Mouse (Mus musculus): ENCODE measurements around the gene Fam221a. TPM values are rescaled to one million over a fixed set of nuclear protein-coding genes. Genes with fewer than 3 reads are reported as not detected.

Gene Fam221a
- total and polyA plus RNA-seq, 2 experiments: 0.17 to 0.83 TPM

DNA sequence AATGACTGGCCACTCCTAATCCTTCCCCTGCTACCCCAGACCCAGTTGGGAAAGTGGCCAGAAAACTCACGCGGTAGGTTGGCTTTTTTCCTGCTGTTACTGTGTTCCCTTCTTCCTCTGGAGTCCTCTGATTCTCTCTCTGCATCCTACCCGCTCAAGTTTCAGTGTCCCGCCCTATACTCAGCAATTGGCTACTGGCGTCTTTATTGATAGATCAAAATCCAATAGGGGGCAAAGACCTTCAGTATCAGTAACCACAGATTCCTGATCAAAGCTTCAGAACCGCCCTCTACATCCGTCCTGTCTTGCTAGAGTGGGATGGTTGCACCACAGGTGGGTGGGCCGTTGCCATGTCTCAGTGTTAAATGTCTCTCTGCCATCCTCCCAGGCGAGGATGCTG, 29.0 kb upstream of the Fam221a start:
- WGBS: 72% methylated on average over 9 of the region's 9 CpGs
- Histone ChIP-seq H3K4me3 (ENCODE audit: insufficient read depth, low read depth, low read length) (no peak overlapping the region), H3K27ac (replicated peaks; ENCODE audit: insufficient read depth, low read depth, low read length) (no peak overlapping the region), H3K4me1 (ENCODE audit: control insufficient read depth, insufficient read depth, low read length) (no peaks in the 10 kb centered on the region), H3K9ac (ENCODE audit: low read depth, low read length) (no peak overlapping the region), H3K27me3 (ENCODE audit: control insufficient read depth, insufficient read depth, low read length) (no peaks in the 10 kb centered on the region), H3K79me2 (ENCODE audit: control insufficient read depth, insufficient read depth, low read length) (no peaks in the 10 kb centered on the region), H3K36me3 (ENCODE audit: control insufficient read depth, insufficient read depth, low read length) (peaks cover 2% of the 10 kb centered on the region; the same call in 1 of the 2 replicates)
- TF ChIP-seq CTCF (IDR thresholded peaks at IDR 0.05; ENCODE audit: low read depth, low read length) (no peak), POLR2A (IDR thresholded peaks at IDR 0.05; ENCODE audit: extremely low read depth, insufficient read depth, low read length) (no peak)
- DNase-seq (ENCODE audit: extremely low read depth, low read depth, low spot score): no peak

DNA sequence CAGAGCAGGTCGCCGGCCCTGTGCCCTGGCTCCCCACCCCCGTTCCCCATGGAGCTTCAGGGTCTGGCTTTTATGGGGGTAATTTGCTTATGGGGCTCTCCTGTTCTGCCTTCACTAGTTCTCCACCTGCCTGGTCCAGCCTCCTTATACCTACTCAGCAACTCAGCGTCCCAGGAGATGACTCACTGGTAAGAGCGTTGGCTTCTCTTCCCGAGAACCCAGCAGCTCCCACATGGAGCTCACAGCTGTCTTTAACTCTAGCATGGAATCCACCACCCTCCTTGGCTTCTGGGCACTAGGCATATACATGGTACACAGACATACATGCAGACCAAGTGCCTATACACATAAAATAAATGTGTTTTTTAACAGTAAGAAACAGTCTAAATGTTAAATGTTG, 28.4 kb upstream of the Fam221a start:
- no peak overlapping the region for H3K27ac ChIP-seq (replicated peaks; ENCODE audit: insufficient read depth, low read depth, low read length)
- no peaks in the 10 kb centered on the region for H3K79me2 ChIP-seq (ENCODE audit: control insufficient read depth, insufficient read depth, low read length)
- TF ChIP-seq POLR2A (IDR thresholded peaks at IDR 0.05; ENCODE audit: extremely low read depth, insufficient read depth, low read length) (no peak), CTCF (IDR thresholded peaks at IDR 0.05; ENCODE audit: low read depth, low read length) (no peak)
- 76% methylated on average over 6 of the region's 6 CpGs for WGBS
- H3K27me3 ChIP-seq (ENCODE audit: control insufficient read depth, insufficient read depth, low read length): no peaks in the 10 kb centered on the region
- H3K4me3 ChIP-seq (ENCODE audit: insufficient read depth, low read depth, low read length): no peak overlapping the region
- H3K4me1 ChIP-seq (ENCODE audit: control insufficient read depth, insufficient read depth, low read length): no peaks in the 10 kb centered on the region
- H3K9ac ChIP-seq (ENCODE audit: low read depth, low read length): no peak overlapping the region
- no peak for DNase-seq (ENCODE audit: extremely low read depth, low read depth, low spot score)
- peaks cover 2% of the 10 kb centered on the region; the same call in 1 of the 2 replicates for H3K36me3 ChIP-seq (ENCODE audit: control insufficient read depth, insufficient read depth, low read length)

DNA sequence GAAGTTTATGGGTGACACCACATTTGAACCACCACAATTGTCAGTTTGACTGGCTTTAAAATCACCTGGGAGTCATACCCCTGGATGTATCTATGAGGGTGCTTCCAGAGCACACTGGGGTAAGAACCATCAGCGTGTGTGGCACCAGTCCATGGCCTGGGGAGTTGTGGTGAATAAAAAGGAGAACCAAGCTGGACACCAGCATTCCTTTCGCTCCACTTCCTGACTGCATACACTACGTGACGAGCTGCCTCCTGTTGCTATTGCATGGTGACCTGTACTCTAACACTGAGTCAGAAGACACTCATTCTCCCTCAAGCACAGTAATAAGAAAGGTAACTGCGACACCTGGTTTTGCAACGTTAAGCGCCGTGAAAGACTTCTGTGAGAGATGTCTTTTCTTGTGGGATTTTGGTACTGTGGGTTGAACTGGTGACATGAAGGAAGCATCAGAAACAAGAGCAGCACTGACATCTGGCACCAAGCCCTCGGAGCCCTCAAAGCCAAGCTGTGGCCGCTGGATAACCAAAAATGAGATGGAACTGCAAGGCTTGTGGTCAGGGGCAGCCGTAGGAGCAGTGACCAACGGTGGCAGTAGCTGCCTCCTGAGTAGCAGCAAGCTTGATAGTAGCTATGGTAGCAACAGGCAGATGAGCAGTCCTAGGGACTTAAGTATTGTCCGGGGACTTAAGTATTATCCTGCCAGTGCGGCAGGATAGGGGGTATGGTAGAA, 23.6 kb upstream of the Fam221a start:
- Histone ChIP-seq H3K4me3 (ENCODE audit: insufficient read depth, low read depth, low read length) (no peak overlapping the region), H3K27ac (replicated peaks; ENCODE audit: insufficient read depth, low read depth, low read length) (no peak overlapping the region), H3K79me2 (ENCODE audit: control insufficient read depth, insufficient read depth, low read length) (no peaks in the 10 kb centered on the region), H3K27me3 (ENCODE audit: control insufficient read depth, insufficient read depth, low read length) (no peaks in the 10 kb centered on the region), H3K36me3 (ENCODE audit: control insufficient read depth, insufficient read depth, low read length) (peaks cover 2% of the 10 kb centered on the region; the same call in 1 of the 2 replicates), H3K4me1 (ENCODE audit: control insufficient read depth, insufficient read depth, low read length) (no peaks in the 10 kb centered on the region), H3K9ac (ENCODE audit: low read depth, low read length) (no peak overlapping the region)
- TF ChIP-seq POLR2A (IDR thresholded peaks at IDR 0.05; ENCODE audit: extremely low read depth, insufficient read depth, low read length) (no peak), CTCF (IDR thresholded peaks at IDR 0.05; ENCODE audit: low read depth, low read length) (no peak)
- 81% methylated on average over 14 of the region's 14 CpGs for WGBS
- DNase-seq (ENCODE audit: extremely low read depth, low read depth, low spot score): no peak

DNA sequence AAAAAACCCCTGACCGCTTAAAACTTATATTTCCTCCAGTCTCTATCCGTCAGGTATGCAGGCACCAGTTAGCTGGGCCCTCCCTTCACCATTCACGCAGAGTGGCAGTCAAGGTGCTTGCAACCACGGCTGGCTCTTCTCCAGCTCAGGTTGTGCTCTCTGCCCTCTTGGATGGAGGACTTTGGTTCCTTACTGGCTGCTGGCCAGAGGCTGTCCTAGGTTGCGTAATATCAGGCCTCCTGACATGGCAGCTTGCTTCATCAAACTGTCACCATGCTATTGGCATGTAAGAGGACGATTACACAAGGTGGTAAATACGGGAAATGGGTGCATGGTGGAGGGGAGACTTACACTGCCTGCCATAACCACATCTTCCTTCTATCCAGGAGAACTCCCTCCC, 17.7 kb upstream of the Fam221a start:
- TF ChIP-seq POLR2A (IDR thresholded peaks at IDR 0.05; ENCODE audit: extremely low read depth, insufficient read depth, low read length) (no peak), CTCF (IDR thresholded peaks at IDR 0.05; ENCODE audit: low read depth, low read length) (no peak)
- Histone ChIP-seq H3K4me1 (ENCODE audit: control insufficient read depth, insufficient read depth, low read length) (no peaks in the 10 kb centered on the region), H3K27me3 (ENCODE audit: control insufficient read depth, insufficient read depth, low read length) (no peaks in the 10 kb centered on the region), H3K27ac (replicated peaks; ENCODE audit: insufficient read depth, low read depth, low read length) (no peak overlapping the region), H3K9ac (ENCODE audit: low read depth, low read length) (no peak overlapping the region), H3K36me3 (ENCODE audit: control insufficient read depth, insufficient read depth, low read length) (no peaks in the 10 kb centered on the region), H3K4me3 (ENCODE audit: insufficient read depth, low read depth, low read length) (no peak overlapping the region), H3K79me2 (ENCODE audit: control insufficient read depth, insufficient read depth, low read length) (no peaks in the 10 kb centered on the region)
- 31% methylated on average over 7 of the region's 7 CpGs for WGBS
- DNase-seq (ENCODE audit: extremely low read depth, low read depth, low spot score): peak; percentile 94

DNA sequence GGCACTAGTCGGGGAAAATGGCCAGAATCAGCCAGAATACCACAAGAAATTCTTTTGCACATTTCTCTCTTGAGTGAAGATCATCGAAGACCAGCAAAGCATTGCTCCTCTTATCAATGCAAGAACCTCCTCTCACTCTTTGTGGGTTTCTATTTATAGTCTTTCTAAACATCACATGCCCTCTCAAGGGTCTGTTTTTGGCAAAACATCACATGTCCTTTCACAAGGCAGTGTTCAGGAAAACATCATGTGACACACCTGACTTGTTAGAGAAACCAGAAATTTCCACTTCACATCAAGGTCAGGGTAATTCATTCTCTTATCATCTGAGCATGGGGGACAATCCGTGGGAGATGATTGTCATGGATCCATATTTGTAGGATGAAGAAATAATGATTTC, 12.9 kb upstream of the Fam221a start:
- Histone ChIP-seq H3K36me3 (ENCODE audit: control insufficient read depth, insufficient read depth, low read length) (no peaks in the 10 kb centered on the region), H3K4me3 (ENCODE audit: insufficient read depth, low read depth, low read length) (no peak overlapping the region), H3K79me2 (ENCODE audit: control insufficient read depth, insufficient read depth, low read length) (no peaks in the 10 kb centered on the region), H3K9ac (ENCODE audit: low read depth, low read length) (no peak overlapping the region), H3K27ac (replicated peaks; ENCODE audit: insufficient read depth, low read depth, low read length) (no peak overlapping the region), H3K4me1 (ENCODE audit: control insufficient read depth, insufficient read depth, low read length) (no peaks in the 10 kb centered on the region), H3K27me3 (ENCODE audit: control insufficient read depth, insufficient read depth, low read length) (no peaks in the 10 kb centered on the region)
- no peak for DNase-seq (ENCODE audit: extremely low read depth, low read depth, low spot score)
- WGBS: 73% methylated on average over 3 of the region's 3 CpGs
- TF ChIP-seq POLR2A (IDR thresholded peaks at IDR 0.05; ENCODE audit: extremely low read depth, insufficient read depth, low read length) (no peak), CTCF (IDR thresholded peaks at IDR 0.05; ENCODE audit: low read depth, low read length) (no peak)

DNA sequence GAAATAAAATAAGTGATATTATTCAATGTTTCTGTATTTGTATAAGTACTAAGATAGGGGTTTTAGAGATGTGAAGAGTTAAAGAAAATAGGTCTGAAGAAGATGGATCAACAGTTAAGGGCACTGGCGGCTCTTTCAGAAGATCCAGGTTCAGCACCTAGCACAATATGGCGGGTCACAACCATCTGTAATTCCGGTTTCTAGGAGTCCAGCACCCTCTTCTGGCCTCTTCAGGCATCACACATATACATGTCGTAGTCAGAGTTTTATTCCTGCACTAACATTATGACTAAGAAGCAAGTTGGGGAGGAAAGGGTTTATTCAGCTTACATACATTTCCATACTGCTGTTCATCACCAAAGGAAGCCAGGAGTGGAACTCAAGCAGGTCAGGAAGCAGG, 12.4 kb upstream of the Fam221a start:
- H3K36me3 ChIP-seq (ENCODE audit: control insufficient read depth, insufficient read depth, low read length): no peaks in the 10 kb centered on the region
- H3K4me3 ChIP-seq (ENCODE audit: insufficient read depth, low read depth, low read length): no peak overlapping the region
- no peak for DNase-seq (ENCODE audit: extremely low read depth, low read depth, low spot score)
- no peak overlapping the region for H3K27ac ChIP-seq (replicated peaks; ENCODE audit: insufficient read depth, low read depth, low read length)
- no peaks in the 10 kb centered on the region for H3K79me2 ChIP-seq (ENCODE audit: control insufficient read depth, insufficient read depth, low read length)
- TF ChIP-seq CTCF (IDR thresholded peaks at IDR 0.05; ENCODE audit: low read depth, low read length) (no peak), POLR2A (IDR thresholded peaks at IDR 0.05; ENCODE audit: extremely low read depth, insufficient read depth, low read length) (no peak)
- no peaks in the 10 kb centered on the region for H3K4me1 ChIP-seq (ENCODE audit: control insufficient read depth, insufficient read depth, low read length)
- 75% methylated on average over 4 of the region's 4 CpGs for WGBS
- no peaks in the 10 kb centered on the region for H3K27me3 ChIP-seq (ENCODE audit: control insufficient read depth, insufficient read depth, low read length)
- no peak overlapping the region for H3K9ac ChIP-seq (ENCODE audit: low read depth, low read length)
